Mouse (Mus musculus): ENCODE measurements at regions not wholly inside any gene's neighbourhood (a gene's known extent, or its start where the extent isn't known, plus 50 kb on each side); places are given as distances from the start of the nearest gene placed in this dataset.
"Not testable (repeated sequence)": the region's sequence is repeated elsewhere in the genome, so short reads cannot be mapped to it uniquely, and the experiment has no call there.

- DNase-seq: no peak
These were observed 62.9 kb upstream of the Bet1 start for GRCm38 (mm10) chr6:4149663-4150062.

- DNase-seq: no peak
These were observed 71.5 kb upstream of the Bet1 start for GRCm38 (mm10) chr6:4158293-4158692.

GRCm38 (mm10) chr6:4163733-4164132 is 77.0 kb upstream of the Bet1 start:
- DNase-seq: no peak

- DNase-seq: no peak
These were observed 80.3 kb upstream of the Bet1 start for GRCm38 (mm10) chr6:4167112-4167511.

- DNase-seq: no peak
These were observed 81.0 kb upstream of the Bet1 start for GRCm38 (mm10) chr6:4167757-4168156.

- DNase-seq: no peak
These were observed 84.8 kb upstream of the Bet1 start for GRCm38 (mm10) chr6:4171561-4171960.

- DNase-seq: no peak
These were observed 100.9 kb upstream of the Bet1 start for GRCm38 (mm10) chr6:4187683-4188082.

GRCm38 (mm10) chr6:4190976-4191375 is 104.2 kb upstream of the Bet1 start:
- DNase-seq: not testable (repeated sequence)

GRCm38 (mm10) chr6:4193286-4193685 is 106.5 kb upstream of the Bet1 start:
- no peak for DNase-seq

- DNase-seq: no peak
These were observed 114.4 kb upstream of the Bet1 start for GRCm38 (mm10) chr6:4201176-4201575.

GRCm38 (mm10) chr6:4205681-4206080 is 118.9 kb upstream of the Bet1 start:
- no peak for DNase-seq

- no peak for DNase-seq
These were observed 158.7 kb upstream of the Bet1 start for GRCm38 (mm10) chr6:4245265-4246112.

- no peak for DNase-seq
These were observed 159.3 kb upstream of the Bet1 start for GRCm38 (mm10) chr6:4246113-4246419.

GRCm38 (mm10) chr6:4276607-4277006 is 189.8 kb upstream of the Bet1 start:
- no peak for DNase-seq

GRCm38 (mm10) chr6:4277245-4277890 is 190.6 kb upstream of the Bet1 start:
- no peak for DNase-seq

- no peak for DNase-seq
These were observed 204.6 kb upstream of the Bet1 start for GRCm38 (mm10) chr6:4291380-4291779.

GRCm38 (mm10) chr6:4303410-4303809 is 201.2 kb upstream of the Col1a2 start:
- not testable (repeated sequence) for DNase-seq

GRCm38 (mm10) chr6:4349953-4350352 is 154.7 kb upstream of the Col1a2 start:
- DNase-seq: peak; percentile 75

GRCm38 (mm10) chr6:4362220-4362619 is 142.4 kb upstream of the Col1a2 start:
- DNase-seq: no peak

- DNase-seq: no peak
These were observed 129.1 kb upstream of the Col1a2 start for GRCm38 (mm10) chr6:4375465-4376037.

- no peak for DNase-seq
These were observed 107.8 kb upstream of the Col1a2 start for GRCm38 (mm10) chr6:4396808-4397207.

GRCm38 (mm10) chr6:4397695-4398598 is 106.7 kb upstream of the Col1a2 start:
- DNase-seq: peak; percentile 33
